Mouse (Mus musculus): ENCODE data around the gene Hk2.

GRCm38 (mm10) chr6:82689474-82689873 is 84.8 kb downstream of the Hk2 start:
- TF ChIP-seq CTCF (IDR thresholded peaks at IDR 0.05) (no peak), EP300 (IDR thresholded peaks at IDR 0.05) (no peak)

Data from lung, postnatal 0 days (tissue).